Mouse (Mus musculus) naive thymus-derived CD4-positive, alpha-beta T cell, adult 2 months (primary cell): Measurements from ENCODE around the gene Calcrl.
"Not testable (repeated sequence)": the region's sequence is repeated elsewhere in the genome, so short reads cannot be mapped to it uniquely, and the experiment has no call there.

ENCODE experiments used
- DNase-seq: peaks from one replicate; pipeline ENCODE4 v3.0.0-alpha.2; 2011; ENCODE audit warnings: low read depth

Calcrl gene

DNA sequence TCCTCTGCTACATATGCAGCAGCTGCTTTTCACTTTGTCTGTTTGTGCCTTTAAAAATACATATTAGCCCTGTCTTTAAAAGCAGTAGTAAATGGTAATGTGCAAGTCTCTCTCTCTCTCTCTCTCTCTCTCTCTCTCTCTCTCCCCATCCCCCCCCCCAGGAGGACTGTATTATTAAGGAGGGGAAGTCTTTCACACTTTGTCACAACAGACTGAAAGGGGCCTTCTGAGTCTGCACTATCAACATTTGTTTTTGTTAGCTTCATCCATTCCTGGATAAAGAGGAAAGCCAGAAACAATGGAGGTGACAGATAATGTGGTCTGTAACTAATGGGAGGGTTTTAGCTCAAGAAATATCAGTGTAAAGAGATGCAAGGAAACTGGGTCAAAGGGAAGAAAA is 36.1 kb downstream of the Calcrl start:
- DNase-seq, result no peak

DNA sequence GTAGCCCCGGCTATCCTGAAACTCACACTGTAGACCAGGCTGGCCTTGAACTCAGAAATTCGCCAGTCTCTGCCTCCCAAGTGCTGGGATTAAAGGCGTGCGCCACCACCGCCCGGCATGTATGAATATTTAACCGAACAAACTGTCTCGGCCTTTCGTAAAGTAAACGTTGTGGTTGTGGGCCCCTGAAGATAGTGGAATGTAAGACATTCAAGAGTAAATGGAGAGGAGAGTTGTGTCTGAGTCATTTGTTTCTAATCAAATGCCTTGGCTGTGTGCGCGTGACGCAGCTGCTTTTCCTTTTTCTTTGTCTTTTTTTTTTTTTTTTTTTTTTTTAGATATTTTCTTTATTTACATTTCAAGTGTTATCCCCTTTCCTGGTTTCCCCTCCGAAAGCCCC is 36.7 kb downstream of the Calcrl start:
- not testable (repeated sequence) for DNase-seq

DNA sequence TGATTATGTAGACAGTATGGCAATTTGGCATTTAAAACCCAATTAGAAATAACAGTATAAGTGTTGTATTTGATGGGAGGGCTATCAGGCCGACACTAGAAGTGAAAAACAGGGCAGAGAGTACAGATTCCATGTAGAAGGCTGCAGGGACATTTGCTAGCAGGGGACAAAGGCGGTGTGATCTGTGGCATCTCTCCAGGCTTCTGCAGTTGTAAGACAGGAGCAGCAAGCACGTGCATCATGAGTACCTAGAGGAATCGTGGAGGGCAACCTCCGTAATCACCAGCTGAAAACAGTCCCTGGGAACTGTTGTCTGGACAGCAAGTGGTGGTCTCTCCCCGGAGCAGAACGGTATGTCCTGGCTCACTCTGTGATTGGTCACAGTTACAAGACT is 37.2 kb downstream of the Calcrl start:
- no peak for DNase-seq

DNA sequence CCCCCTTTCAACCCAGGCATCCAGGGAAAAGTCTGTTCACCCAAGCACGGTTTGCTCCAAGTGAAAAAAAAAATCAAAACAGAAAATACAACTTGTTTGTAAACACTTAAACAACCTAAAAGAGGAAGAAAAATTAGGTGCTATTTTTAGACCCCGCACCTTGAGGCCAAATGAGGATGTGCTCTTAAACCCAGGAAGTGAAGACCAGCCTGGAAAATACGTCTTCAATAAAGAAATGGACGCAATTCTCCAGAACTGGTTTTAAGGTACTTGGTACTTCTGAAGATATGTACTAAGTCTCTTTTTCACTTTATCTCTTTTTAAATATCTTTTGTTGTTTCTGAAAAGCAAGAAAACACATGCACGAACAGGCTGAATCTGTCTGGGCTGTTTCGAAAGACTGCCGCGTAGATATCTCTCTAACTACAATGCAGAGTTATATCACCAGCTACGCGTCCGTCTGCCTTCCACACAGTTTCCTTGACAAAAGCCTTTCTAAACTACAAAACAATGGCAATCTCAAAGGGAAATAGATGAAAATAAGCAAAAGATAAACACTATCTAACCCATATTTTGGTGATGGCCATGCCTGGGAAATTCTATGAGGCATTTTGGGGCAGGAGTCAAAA is 37.7 kb downstream of the Calcrl start:
- DNase-seq, result no peak

DNA sequence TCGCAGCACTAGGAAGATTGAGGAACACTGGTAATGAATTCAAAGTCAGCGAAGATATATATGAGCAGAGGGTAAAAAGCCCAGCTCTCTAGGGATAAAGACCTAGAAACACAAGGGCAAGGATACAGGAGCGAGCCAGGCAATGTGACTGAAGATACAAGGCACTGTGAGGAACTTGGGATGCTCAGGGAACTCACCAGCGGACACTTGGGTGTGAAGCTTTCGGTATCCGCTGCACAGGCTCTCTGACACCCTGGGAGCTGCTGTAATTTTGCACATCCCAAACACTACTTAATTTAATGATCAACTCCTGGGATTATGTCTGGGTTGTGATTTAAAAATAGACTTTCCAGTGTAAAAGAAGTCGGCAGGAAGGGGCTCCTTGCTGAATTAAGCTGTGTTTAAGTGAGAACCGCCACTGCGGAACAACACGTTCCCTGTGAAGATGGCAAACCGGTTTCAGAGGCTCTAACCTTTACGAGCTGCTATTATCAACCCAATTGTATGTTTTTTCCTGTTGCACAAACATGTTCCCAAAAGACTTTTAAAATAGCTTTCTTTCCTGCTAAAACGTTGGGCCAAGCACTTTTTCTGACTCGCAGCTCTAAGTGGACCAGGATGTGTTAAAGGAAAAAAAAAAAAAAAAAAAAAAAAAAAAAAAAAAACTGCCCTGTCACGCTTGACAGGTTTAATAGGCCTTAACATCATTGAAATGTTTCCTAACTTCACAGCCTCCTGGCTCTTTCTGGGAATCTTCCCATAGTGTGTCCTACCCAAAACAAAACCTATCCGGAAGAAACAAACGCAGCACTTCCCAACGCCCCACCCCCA is 38.4 kb downstream of the Calcrl start:
- DNase-seq, result no peak

DNA sequence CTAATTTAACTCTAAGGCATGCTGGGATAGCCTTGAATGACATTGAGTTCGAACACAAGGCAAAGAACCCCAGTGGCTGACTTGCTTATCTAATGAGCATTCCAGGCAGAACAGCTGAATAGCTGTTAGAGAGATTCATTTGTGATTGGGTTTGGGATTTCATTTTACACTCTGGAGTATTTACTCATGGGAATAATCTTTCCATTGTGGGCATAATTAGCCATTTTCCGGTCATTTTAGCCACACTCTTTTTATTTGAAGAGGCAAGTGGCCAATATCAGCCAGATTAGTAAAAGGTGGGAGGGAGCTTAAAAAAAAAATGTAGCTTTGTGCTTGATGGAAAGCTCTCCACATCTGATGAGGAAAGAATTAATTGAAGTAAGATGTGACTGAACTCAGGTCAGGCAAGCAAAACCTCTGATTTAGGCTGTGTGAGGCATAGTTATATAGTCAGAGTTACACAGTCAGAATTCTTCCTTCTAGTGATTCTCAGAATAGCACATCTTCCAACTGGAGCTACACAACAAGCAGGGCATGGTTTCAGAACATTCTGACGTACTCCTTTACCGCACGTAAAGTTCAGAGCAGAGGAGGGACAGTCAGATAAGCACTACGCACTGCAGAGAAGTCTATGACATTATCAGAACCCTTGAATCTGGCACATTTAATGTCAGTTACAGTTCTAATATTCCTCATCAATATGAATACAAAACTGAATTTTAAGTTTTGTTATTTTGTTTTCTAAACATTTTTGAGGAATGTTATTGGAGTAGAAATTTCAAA is 40.1 kb downstream of the Calcrl start:
- no peak for DNase-seq

DNA sequence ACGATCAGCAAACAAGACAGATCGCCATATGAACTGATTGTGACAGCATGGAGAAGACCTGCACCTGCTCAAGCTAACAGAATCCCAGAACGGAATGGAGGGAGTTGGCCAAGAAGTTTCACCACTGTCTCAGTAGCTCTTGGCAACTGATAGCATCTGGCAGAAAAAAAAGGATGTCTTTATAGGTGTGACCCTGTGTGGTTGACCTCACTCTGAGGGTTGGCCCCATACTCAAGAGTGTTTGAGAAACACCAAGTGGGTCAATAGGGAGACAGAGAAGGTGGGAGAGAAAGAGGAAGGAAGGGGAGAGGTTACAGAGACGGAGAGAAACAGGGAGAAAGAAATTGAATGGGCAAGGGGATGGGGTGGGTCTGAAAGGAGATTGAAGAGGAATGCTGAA is 41.4 kb downstream of the Calcrl start:
- DNase-seq, result no peak

DNA sequence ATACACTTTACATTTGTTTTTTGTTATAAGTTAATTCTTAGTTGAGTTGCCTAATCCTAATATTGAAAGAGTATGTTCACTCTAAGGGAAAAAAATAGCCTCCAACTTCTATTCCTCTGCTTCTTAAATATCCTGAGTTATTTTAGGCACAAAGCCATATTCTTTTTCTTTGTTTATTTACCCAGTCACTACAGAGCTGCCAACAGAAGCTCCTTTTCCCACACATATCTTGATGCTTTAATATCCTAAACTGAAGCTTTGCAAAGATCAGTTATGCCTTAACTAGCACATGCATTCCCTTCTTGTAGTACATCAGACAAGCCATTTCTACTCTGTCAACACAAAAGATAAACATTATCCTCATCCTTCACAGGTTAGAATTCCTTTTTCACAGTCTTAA is 42.7 kb downstream of the Calcrl start:
- DNase-seq, result no peak

DNA sequence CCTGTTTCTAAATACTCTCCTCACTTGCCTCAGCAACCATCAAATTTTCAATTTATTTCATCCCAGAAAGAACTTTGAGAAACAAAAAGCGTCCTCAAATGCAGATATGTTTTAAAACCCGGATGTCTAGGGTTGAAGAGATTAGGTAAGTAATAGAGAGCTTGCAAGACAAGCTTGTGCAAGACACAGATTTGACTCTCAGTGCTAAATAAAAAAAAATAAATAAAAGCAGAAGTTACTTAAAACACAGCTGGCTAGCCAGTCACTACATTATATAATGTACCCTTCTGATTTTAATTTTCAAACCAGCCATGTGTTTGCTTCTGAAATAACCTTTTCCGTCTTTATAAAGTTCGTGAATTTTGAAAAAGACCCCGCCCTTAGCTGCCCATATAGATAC is 43.2 kb downstream of the Calcrl start:
- no peak for DNase-seq

DNA sequence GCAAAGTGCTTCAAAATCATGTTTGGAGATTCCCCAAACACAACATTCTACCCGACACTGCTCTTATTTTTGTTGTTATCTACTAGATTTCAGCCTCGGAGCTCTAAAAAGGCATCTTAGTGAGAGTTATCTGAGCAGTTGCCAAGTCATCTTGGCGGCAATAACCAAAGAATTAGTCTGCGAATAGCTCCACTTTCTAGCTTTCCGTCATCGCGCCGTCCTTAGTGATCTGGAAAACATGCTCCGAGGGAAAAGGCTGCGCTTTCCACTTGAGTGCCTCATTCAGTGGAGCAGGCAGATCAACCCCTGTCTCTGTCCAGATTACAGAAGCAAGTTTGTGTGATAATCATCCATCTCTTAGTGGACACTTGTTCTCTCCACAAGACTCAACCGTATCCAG is 44.4 kb downstream of the Calcrl start:
- no peak for DNase-seq

DNA sequence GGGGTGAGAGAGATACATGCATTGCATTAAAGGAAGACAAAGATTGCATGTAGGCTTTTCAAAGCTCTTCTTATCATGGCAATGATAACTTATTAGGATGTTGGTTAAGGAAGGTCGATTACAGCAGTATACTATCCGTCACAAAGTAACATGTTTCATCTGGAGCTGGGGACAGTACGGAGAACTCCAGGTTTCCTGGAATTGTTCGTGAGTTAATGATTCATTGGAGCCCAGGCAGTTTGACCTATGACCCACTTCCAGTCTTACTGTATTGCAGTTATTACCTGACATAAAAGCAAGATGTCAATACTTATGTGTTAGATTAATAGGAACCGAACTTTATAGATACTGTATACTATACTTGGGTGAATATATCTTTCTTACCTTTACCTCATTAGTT is 46.5 kb downstream of the Calcrl start:
- DNase-seq, result no peak

DNA sequence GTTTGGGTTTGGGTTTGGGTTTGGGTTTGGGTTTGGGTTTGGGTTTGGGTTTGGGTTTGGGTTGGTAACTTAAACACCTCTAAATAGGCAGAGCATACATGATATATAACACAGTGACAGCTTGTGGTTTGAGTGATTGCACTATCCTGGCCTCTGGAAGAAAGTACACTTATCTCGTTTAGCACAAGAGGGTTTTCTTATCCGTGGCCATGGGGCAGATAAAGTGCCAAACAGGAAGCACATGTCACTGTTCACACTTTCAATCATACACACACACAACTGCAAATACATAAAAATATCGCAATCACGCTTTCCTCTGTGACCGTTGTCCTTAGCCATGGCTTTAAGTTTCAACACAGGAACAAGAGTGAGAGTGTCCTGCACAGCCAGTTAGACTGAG is 56.0 kb downstream of the Calcrl start:
- DNase-seq, result no peak

DNA sequence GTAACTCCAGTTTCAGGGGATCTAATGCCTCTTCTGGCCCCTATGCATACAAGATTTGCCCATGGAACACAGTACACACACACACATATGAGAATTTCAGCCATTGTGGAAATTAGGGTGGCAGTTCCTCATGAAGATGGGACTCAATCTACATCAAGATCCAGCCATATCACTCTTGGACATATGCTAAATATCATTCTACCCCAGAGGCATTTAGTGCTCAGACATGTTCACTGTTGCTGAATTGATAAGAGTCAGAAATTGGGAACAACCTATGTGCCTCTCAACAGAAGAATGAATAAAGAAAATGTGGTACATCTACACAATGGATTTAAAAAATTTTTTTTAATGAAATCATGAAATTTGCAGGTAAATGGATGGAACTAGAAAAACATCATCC is 58.5 kb downstream of the Calcrl start:
- DNase-seq, result no peak

DNA sequence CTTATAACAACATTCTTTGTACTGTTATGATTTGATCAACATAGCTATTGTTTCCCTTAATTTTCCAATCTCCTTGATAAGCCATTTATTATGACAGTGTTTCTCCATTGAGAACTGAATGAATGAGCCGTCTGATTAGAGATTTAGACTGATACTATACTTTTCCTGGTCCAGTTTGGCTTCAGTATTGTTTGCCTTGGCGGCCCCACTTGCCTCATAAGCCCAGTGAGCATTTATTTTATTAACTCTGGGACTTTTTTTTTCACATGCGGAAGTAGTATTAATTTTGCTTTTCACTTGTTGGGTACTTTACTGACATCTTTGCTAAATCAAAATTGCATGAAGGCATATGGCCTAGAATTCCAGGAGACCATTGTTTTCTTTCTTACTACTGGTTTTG is 59.9 kb downstream of the Calcrl start:
- DNase-seq, result no peak

DNA sequence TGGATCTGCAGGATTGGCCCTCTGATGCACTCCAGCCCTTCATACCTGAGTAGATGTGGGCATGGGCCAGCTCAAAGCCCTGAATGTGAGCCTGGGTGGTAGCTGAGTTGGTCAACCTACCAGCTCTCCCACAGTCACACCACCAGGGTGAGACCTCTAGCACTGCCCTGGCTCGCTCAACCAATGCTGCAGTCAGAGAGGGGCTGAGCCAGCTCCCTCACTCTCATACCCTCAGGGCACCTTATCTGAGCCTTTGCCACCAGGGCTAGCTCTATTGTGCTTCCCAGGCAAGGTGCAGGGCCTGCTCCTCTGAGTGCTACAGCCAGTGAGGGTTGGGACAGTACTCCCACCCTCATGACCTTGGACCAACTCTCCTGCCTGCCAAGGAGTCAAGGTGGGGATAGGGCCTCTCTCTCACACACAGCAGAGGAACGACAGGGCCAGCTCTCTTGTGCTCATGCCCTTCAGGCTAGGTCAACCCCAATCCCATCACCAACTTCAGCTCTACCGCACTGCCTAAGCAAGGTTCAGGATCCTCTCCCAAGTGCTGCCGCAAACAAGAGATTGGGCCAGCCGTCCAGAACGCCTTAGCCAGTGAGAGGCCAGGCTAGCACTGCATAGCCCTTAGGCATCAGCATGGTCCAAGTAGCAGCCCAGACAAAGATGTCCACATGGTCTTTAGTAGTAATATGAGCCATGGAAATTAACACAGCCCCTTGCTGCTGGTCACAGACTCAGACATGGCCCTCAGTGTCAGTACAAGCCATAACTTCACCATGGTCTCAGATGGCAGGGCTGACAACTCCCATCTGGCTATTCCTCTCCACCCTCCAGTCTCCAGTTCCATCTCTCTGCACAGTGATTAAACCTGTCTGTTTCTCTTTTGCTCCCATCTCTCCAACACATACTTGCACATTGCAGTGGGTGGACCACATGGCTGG is 62.2 kb downstream of the Calcrl start:
- DNase-seq, result no peak

DNA sequence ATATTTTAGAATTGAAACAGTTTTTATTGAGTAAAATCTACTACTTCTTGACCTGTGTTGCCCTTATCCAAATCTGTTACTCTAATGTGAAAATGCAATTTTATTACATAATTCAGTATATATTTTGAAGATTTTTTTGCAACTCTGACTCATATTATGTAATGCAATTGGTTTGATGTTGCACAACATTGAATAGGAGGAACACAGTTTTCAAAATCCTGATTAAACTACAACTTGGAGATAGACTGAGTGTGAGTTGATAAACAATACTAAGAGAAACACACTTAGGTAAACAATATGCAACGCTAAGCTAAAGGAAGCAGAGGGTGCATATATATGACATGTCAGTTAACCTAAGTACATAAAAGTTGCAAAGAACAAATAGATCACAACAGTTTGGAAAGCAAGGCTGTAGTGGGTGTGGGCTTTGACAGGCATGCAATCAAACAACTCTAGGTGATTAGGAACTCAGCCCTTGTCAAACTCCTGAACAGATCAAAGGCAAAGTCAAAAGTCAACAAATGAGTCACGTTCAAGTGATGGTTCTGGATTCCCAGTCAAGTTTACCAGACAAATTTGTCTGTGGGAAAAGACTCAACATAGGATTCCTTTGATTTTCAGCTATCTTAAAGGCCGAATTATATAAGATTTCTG is 66.4 kb downstream of the Calcrl start:
- DNase-seq, result no peak

DNA sequence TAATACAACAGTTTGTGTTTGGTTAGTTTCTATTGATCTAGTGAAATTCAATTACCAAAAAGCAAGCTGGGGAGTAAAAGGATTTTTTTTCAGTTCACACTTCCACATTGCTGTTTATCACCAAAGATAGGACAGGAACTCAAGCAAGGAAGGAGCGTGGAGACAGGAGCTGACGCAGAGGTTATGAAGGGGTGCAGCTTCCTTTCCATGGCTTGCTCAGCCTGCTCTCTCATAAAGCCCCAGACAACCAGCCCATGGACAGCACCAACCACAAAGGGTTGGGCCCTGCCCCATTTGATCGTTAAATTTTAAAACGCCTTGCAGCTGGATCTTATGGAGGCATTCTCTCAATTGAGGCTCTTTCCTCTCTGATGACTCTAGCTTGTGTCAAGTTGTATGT is 69.9 kb downstream of the Calcrl start:
- DNase-seq, result no peak

DNA sequence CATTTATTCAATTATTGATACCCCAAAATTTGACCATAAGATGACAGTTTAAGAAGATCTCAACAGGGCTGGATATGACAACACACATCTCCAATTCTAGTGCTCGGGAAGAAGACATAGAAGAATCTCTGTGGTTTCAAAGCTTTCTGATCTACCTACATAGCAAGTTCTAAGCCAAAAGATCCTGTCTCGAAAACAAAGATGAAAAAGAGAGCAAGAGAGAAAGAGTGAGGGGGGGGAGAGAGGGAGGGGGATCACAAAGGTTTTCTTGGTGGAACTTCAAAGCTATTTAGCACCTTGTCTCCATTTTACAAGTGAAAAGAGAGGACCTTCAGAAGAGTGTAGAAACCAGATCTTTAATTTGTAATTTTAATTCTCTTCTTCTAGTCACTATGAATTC is 77.8 kb downstream of the Calcrl start:
- DNase-seq, result peak; percentile 84

DNA sequence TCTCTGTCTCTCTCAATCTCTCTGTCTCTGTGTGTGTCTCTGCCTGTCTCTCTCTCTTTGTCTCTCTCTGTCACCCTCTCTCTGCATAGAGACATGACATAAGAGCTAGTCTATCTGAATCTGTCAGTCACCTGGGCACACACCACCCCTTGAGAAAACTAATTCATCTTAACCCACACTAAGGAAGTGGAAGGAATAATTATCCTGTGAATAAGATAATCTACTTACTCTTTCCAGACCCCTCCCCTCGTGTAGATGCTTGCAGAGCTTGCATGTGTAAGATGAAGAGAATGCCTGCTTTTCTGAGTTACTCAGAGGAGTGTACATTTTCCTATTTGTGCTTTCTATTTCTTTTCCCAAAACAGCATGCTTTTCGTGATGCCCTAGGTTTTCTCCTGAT is 81.5 kb downstream of the Calcrl start:
- no peak for DNase-seq

DNA sequence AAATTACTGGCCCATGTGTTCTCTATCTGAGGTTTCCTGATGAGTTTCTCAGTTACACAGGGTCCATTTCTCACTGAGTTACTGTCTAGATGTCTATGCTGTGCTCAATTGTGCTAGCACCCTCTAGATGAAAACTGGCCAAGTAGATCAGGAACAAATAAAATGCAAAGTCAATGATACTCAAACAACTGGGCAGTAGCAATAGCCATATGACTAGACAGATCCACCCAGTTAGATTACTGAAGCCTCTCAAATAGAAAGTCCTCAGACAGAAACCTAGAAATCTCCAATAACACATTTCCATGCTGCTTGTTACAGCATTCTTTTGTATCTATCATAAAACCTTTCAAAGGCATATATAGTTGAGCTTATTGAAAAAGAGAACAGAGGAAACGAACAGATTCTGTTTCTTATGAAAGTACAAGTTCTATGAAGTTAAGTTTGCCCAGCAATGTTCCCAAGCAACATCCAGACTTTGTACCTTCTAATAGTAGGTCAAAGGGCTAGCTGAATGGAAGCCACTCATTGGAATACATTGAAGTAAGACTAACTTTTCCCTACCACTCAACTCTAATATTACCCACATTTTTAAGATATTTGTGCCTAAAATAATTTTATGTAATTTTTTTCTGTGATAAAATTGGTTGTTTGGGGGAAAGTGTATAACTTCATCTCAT is 87.3 kb downstream of the Calcrl start:
- DNase-seq, result no peak

DNA sequence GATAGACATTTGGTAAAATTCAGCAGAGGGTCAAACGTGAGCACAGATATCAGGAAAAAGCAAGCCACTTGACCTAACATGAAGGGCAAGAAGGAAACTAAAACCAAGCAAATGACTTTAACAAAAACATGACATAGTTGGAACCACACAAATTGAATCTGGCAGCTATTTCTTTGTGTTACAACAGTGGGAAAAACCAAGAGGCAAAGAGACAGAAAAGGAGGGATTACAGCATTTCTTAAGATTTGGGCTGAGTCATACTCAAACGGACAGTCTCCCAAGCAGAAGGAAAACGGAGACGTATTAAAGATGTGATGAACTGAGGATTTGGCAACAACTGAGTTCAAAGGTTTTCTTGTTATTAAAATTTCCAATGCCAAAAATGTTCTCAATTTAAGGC is 88.9 kb downstream of the Calcrl start:
- no peak for DNase-seq
